Mouse (Mus musculus): ENCODE measurements around the gene Dnase1l2.
A peak's percentile ranks its signal among the peaks of the same experiment; 100 is the strongest.

The Dnase1l2 gene

GRCm38 (mm10) chr17:24442632-24443155, at the start of gene Dnase1l2:
Gene Dnase1l2 (minus strand): TSS chr17:24443105.
- DNase-seq (ENCODE audit: low read depth, low spot score) = no peak

GRCm38 (mm10) chr17:24490399-24490798, 47.5 kb upstream of the Dnase1l2 start:
- DNase-seq (ENCODE audit: low read depth, low spot score) = peak; percentile 58

GRCm38 (mm10) chr17:24489265-24490030, 46.5 kb upstream of the Dnase1l2 start:
- no peak for DNase-seq (ENCODE audit: low read depth, low spot score)

DNA sequence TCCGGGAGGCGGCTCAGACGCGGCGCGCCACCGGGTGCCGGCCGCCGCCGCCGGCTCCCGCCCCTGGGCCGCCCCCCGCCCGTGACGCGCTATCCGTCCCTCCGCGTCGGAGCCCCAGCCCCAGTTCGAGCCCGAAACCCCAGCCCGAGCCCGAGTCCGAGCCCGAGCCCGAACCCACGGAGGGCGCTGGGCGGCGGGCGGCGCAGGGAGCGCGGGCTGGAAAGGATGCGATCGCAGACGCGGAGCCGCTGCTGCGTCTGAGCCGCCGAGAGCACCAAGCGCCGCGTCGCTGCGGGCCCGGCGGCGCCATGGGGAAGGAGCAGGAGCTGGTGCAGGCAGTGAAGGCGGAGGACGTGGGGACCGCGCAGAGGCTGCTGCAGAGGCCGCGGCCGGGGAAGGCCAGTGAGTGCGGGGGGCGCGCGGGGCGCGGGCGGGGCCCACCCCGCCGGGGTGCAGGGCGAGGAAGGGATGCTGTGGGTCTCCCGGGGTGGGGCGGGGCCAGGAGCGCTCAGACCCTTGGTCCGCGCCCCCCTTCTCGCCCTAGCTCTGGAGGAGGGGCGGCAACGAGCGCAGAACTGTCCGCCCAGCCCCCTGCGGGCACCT, 45.9 kb upstream of the Dnase1l2 start:
- no peak for DNase-seq (ENCODE audit: low read depth, low spot score)

- no peak for DNase-seq (ENCODE audit: low read depth, low spot score)
These were observed 45.3 kb upstream of the Dnase1l2 start, which contains the start of gene Caskin1 for GRCm38 (mm10) chr17:24488186-24488661. Gene Caskin1 (plus strand): TSS chr17:24488601.

DNA sequence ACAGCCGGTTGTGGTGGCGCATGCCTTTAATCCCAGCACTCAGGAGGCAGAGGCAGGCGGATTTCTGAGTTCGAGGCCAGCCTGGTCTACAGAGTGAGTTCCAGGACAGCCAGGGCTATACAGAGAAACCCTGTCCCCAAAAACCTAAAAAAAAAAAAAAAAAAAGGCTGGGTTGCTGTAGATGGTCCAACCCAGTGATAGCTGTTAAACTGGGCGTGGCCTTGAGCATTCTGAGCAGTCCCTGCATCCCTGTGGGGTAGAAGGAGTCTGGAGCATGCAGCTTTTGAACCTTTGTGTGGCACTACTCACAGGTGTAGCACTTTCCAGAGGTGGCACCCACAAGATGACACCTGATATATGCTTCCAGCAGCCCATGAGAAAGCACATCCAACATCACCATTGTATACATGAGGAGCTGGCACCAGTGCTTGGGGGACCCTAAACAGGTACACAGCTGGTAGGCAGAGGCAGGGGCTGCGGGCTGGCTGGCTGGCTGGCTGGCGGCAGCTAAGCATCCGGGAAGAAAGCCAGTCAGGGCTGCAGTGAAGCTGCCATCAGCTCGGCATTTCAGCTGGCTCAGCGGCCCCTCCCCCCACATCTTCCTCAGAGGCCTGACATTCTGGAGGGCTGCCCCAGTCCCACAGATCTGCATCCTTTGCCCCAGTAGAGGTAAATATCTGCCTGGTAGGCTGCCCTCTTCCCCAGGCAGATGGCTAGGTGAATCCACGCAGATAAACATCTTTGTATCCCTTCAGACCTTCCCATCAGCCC, 42.4 kb upstream of the Dnase1l2 start:
- DNase-seq (ENCODE audit: low read depth, low spot score) = no peak

DNA sequence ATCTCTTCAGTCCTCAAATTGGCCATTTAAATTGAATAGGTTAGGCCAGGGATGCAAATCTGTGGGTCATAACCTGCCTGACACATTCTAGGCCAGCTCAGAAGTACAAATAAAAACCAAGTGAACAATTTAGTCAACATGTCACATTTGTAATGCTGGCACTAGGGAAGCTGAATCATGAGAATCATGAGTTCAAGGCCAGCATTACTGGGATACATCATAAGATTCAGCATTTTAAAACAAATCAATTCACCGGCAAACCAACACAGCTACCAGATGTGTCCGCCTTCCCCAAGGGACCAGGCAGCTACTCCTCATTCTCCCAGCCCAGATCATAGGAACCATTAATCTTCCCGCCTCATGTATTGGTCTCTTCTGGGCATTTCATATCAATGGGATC, 40.6 kb upstream of the Dnase1l2 start:
- DNase-seq (ENCODE audit: low read depth, low spot score) = no peak

GRCm38 (mm10) chr17:24481027-24481815, 38.3 kb upstream of the Dnase1l2 start:
- DNase-seq (ENCODE audit: low read depth, low spot score) = no peak

DNA sequence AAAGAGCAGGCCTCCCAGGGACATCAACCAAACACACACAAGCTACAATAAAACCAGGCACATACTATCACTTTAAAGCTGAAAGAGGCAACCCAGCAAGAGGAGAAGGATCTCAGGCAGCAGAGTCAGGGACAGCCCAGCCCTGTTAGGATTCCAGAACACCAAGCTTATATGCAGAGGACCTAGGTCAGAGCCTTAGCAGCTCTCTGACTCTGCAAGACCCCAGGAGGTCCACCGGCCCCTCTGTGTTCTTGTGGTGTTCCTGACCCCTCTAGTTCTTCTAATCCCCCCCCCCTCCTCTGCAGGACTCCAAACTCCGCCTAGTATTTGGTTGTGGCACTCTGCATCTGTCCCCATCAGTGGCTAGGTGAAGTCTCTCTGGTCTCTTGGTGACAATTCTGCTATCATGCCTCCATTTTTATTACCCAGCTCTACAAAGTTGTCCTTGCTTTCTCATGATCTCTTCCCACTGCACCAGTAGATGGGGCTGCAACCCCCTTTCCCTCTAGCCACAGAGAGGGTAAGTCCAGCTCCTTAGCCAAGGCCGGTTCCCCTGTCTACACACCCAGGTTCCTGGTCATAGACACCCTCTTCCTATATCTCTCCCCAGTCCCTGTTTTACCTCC, 37.4 kb upstream of the Dnase1l2 start:
- no peak for DNase-seq (ENCODE audit: low read depth, low spot score)

GRCm38 (mm10) chr17:24479431-24479830, 36.5 kb upstream of the Dnase1l2 start:
- DNase-seq (ENCODE audit: low read depth, low spot score) = no peak

DNA sequence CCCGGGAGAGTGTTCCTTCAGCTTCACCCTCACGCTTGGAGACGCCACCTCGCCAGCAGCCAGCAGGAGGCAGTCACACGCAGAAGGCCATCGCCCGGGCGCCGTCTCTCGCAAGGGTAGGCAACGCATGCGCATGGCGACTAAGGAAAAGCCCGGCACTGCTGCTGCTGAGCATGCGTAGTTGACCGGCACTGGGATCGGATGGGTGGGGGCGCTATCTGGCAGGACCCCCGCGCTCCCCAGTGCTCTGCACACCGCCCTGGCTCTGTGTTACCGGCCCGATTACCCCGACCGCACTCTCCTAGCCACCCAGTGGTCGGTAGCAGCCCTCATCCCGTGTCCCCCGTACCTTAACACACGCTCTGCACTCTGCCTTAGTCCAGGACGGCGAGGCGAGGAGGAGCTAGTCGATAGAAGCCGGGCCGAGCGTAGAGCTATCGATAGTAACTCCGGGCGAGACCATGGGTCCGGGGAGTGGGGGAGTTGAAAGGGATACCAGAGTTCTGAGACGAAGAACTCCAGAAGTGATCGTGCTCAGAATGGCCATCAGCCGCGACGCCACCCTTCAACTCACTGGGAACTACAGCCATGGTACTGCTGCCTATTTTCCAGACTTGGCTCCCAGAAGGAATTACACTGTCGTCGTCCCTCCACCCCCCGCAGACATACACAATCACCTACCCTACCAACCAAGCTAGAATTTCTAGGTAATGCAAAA, 35.9 kb upstream of the Dnase1l2 start, which contains the start of gene Mlst8:
TSS of gene Mlst8 (minus strand) at position 416 of the 718 bp plus-strand sequence.
- peak; percentile 97 for DNase-seq (ENCODE audit: low read depth, low spot score)

- DNase-seq (ENCODE audit: low read depth, low spot score) = no peak
These were observed 35.2 kb upstream of the Dnase1l2 start for GRCm38 (mm10) chr17:24477985-24478600.

- no peak for DNase-seq (ENCODE audit: low read depth, low spot score)
These were observed 34.4 kb upstream of the Dnase1l2 start for GRCm38 (mm10) chr17:24477053-24477984.

DNA sequence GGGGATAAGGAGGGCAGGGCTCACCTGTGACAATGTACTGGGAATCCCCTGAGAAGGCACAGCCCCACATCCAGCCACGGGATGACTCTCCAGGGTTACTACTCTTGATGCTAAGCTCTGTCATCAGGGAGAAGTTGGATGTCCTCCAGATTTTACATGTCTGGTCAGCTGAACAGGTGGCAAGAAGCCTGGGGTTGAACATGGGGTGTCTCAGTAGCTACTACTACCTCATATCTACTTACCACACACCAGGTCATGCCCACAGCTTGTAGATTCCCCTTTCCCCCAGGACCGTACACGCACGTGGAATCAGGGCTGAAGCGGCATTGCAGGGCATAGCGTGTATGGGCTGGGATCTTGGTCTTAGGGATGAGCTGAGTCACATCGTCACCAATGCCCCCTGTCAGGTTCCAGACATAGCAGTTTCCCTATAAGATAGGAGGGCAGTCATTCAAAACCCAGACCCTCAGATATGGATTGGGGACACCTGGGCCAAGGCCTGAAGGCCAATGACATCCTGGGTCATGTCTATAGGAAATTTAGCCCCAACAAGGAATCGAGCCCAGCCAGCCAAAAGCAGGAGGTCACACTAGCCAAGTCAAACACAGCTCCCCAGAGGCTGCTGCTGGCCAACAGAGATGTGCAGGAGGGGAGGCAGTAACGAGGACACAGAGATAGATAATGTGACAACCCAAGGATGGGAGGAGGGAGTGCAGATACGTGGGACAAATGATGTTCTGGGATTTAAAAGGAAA, 33.3 kb upstream of the Dnase1l2 start:
- DNase-seq (ENCODE audit: low read depth, low spot score) = no peak

DNA sequence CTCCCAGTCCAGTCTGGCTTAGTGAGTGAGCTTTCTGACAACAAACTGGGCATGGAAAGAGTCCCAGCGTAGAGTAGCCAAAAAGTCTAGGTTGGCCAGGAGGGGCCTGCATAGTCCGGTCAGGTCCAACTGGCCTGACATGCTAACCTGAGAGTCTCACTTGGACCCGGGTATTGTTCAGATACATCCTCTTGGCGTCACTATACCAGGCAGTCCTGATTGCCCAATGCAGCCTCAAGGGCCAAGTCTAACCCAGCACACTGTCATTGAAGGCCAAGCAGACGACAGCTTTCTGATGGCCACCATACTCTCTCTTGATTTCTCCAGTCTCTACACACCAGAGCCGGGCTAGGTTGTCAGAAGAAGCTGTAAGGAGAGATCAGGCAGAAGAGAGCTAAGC, 32.7 kb upstream of the Dnase1l2 start:
- DNase-seq (ENCODE audit: low read depth, low spot score) = no peak

DNA sequence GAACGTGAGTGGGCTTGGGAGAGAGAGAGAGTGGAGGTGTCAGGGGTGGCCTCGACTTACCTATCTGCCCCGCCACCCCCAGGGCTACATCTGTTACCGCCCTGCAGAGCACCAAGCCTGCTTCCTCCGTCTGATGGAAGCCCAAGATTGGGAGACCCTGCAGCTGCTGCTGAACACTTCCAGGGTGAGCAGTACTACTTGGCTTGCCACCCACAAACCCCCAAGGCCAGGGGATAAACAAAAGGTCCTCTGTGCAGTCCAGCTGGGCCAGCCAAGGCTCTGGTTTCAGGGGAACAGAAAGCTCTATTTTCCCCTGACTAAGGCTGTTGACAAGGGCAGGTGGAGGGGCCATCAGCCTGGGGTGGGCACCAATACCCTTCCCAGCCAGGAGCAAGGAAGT, 31.7 kb upstream of the Dnase1l2 start:
- no peak for DNase-seq (ENCODE audit: low read depth, low spot score)

- no peak for DNase-seq (ENCODE audit: low read depth, low spot score)
These were observed 30.8 kb upstream of the Dnase1l2 start, which contains the start of gene Bricd5 for GRCm38 (mm10) chr17:24473612-24474275. Gene Bricd5 (plus strand): TSS chr17:24473884.

Measured in mesoderm, embryonic 11.5 days (tissue).